Comparison of ENCODE assay signal across 25 mouse cellular contexts in the genomic region with DNA sequence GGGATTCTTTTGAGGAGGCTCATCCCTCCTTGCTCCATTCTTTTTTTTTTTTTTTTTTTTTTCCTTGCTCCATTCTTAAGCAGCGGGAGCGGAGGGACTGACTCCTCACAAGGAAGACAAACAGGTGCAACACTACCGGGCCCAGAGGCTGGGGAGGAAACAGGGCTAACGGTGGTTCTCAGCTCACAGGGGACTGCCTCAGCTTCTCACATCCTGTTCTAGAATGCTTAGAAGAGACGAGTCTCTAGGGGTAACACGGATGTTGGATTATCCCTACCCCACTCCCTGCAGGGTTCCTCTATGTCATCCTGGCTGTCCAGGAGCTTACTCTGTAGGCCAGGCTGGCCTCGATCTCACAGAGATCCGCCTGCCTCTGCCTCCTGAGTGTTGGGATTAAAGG. TPM values are rescaled to one million over a fixed set of nuclear protein-coding genes. Genes with fewer than 3 reads are reported as not detected.
A peak's percentile ranks its signal among the peaks of the same experiment; 100 is the strongest.
DNase-seq lines count a peak whose midpoint lies in the region; ATAC-seq lines count a peak whose summit lies in the region.
"Had no signal": no experiment of that assay in that cellular context is flagged by ENCODE, and none has a peak within 500 bp of the region (broad histone marks: within the 10 kb centered on the region; RNA-seq: fewer than 3 reads in every experiment).

No protein-coding gene starts in this region.

- WGBS in midbrain, embryonic 10.5 days: 63% methylated on average over 8 of the region's 8 CpGs
- 67% methylated on average over 8 of the region's 8 CpGs for WGBS in midbrain, embryonic 11.5 days
- 55% methylated on average over 8 of the region's 8 CpGs for WGBS in midbrain, embryonic 16.5 days

- H3K4me1 ChIP-seq in midbrain, embryonic 10.5 days: peaks cover 29% of the 10 kb centered on the region
- H3K4me1 ChIP-seq in midbrain, embryonic 11.5 days (ENCODE audit: control insufficient read depth, insufficient read depth, low read length): peaks cover 2% of the 10 kb centered on the region; the same call in 1 of the 2 replicates
- H3K4me1 ChIP-seq in midbrain, embryonic 16.5 days (ENCODE audit: control insufficient read depth, insufficient read depth, low read length): peaks cover 15% of the 10 kb centered on the region

- peaks cover 24% of the 10 kb centered on the region for H3K27me3 ChIP-seq in midbrain, embryonic 10.5 days (ENCODE audit: low read depth, poor library complexity, severe bottlenecking)
- no peaks in the 10 kb centered on the region for H3K27me3 ChIP-seq in midbrain, embryonic 11.5 days (ENCODE audit: control insufficient read depth, insufficient read depth, low read length)
- no peaks in the 10 kb centered on the region for H3K27me3 ChIP-seq in midbrain, embryonic 16.5 days (ENCODE audit: control insufficient read depth, insufficient read depth, low read depth, low read length)
- H3K27me3 ChIP-seq: Patski had no signal

- no peaks in the 10 kb centered on the region for H3K36me3 ChIP-seq in midbrain, embryonic 10.5 days
- no peaks in the 10 kb centered on the region for H3K36me3 ChIP-seq in midbrain, embryonic 11.5 days (ENCODE audit: control insufficient read depth, insufficient read depth, low read length)
- no peaks in the 10 kb centered on the region for H3K36me3 ChIP-seq in midbrain, embryonic 16.5 days (ENCODE audit: control insufficient read depth, insufficient read depth, low read length)
- H3K36me3 ChIP-seq: embryonic facial prominence, embryonic 12.5 days; heart, embryonic 15.5 days; kidney, embryonic 15.5 days had no signal

- no peaks in the 10 kb centered on the region for H3K9me3 ChIP-seq in midbrain, embryonic 10.5 days (replicated peaks)
- no peaks in the 10 kb centered on the region for H3K9me3 ChIP-seq in midbrain, embryonic 11.5 days (ENCODE audit: control insufficient read depth, low read length)
- no peaks in the 10 kb centered on the region for H3K9me3 ChIP-seq in midbrain, embryonic 16.5 days (replicated peaks; ENCODE audit: control insufficient read depth, low read length, poor library complexity, severe bottlenecking)
- H3K9me3 ChIP-seq: embryonic facial prominence, embryonic 12.5 days; heart, embryonic 15.5 days; kidney, embryonic 15.5 days had no signal

- 0 out of 2 replicates have a peak overlapping the region, but pooled peaks have one; percentile 18 for H3K27ac ChIP-seq in midbrain, embryonic 10.5 days (replicated peaks)
- no peak overlapping the region for H3K27ac ChIP-seq in midbrain, embryonic 11.5 days (ENCODE audit: low read depth, low read length)
- no peak overlapping the region for H3K27ac ChIP-seq in midbrain, embryonic 16.5 days (ENCODE audit: low read length)
- H3K27ac ChIP-seq: embryonic facial prominence, embryonic 12.5 days; heart, adult 2 months; heart, embryonic 15.5 days; kidney, embryonic 15.5 days had no signal

- peak; percentile 85 for DNase-seq in heart, adult 11 months
- no peak for DNase-seq in heart, adult 18-20 months
- DNase-seq in midbrain, embryonic 10.5 days (ENCODE audit: low spot score): no peak
- no peak for DNase-seq in midbrain, embryonic 11.5 days (ENCODE audit: low spot score, missing footprints)
- peak; percentile 55 for DNase-seq in thymus, postnatal 14 days
- DNase-seq in kidney, postnatal 36 days: no peak
- DNase-seq in cerebellum, adult 9-11 months: no peak
- DNase-seq: adrenal gland, adult 8-10 months; B cell, adult 2 months; cerebellum, adult 9-10 months; gastrocnemius, postnatal 10 days; heart, adult 2 months; spleen, adult 18-20 months had no signal

- H3K9ac ChIP-seq in midbrain, embryonic 11.5 days (ENCODE audit: low read length): no peak overlapping the region
- no peak overlapping the region for H3K9ac ChIP-seq in midbrain, embryonic 16.5 days (ENCODE audit: low read depth, low read length)
- H3K9ac ChIP-seq: embryonic facial prominence, embryonic 12.5 days; heart, embryonic 15.5 days; kidney, embryonic 15.5 days had no signal

- H3K4me3 ChIP-seq in midbrain, embryonic 10.5 days: no peak overlapping the region
- no peak overlapping the region for H3K4me3 ChIP-seq in midbrain, embryonic 11.5 days (ENCODE audit: low read depth, low read length)
- H3K4me3 ChIP-seq in midbrain, embryonic 16.5 days (ENCODE audit: low read depth, low read length): no peak overlapping the region
- H3K4me3 ChIP-seq: embryonic facial prominence, embryonic 12.5 days; heart, adult 2 months; heart, embryonic 15.5 days; kidney, embryonic 15.5 days had no signal

- no peak overlapping the region for H3K4me2 ChIP-seq in midbrain, embryonic 11.5 days
- peak overlapping the region; percentile 28; the same call in 1 of the 2 replicates for H3K4me2 ChIP-seq in midbrain, embryonic 16.5 days (ENCODE audit: low read length)
- H3K4me2 ChIP-seq: embryonic facial prominence, embryonic 12.5 days; heart, embryonic 15.5 days; kidney, embryonic 15.5 days had no signal

- ATAC-seq in midbrain, embryonic 11.5 days (ENCODE audit: low FRiP score): no peak
- no peak for ATAC-seq in midbrain, embryonic 16.5 days
- ATAC-seq: intestine, postnatal 0 days; lung, postnatal 0 days; Patski had no signal

RNA-seq across cellular contexts. Expression of a gene that starts 3.3 kb away (rescaled TPM):
- total RNA-seq in heart, adult 18-20 months (2021): not detected
- polyA plus RNA-seq in midbrain, embryonic 10.5 days (2016; fragmentation: Nextera tagmentation; extraction: Ambion mirVana): not detected in 2 replicates
- not detected in 2 replicates for polyA plus RNA-seq in midbrain, embryonic 11.5 days (2014; fragmentation: Nextera tagmentation; extraction: Ambion mirVana)
- polyA plus RNA-seq in midbrain, embryonic 16.5 days (2015; fragmentation: Nextera tagmentation; extraction: Ambion mirVana): 0.20 and 0.36 TPM in 2 replicates
- total RNA-seq: adrenal gland, adult 8-10 months; gastrocnemius, postnatal 10 days; heart, adult 2 months; hematopoietic stem cell, adult 5-6 weeks; megakaryocyte, adult 5-6 weeks had no signal
- polyA plus RNA-seq: embryonic facial prominence, embryonic 12.5 days; heart, adult 2 months; heart, embryonic 15.5 days; intestine, postnatal 0 days; kidney, embryonic 15.5 days; large intestine, adult 2 months; liver, embryonic 16.5 days; lung, postnatal 0 days; Patski; stomach, embryonic 14.5 days had no signal

RNA-seq across cellular contexts. Expression of a gene that starts 8.3 kb away (rescaled TPM):
- 10 to 100 TPM; 27.7 to 29.5 TPM for total RNA-seq in heart, adult 18-20 months (2021)
- polyA plus RNA-seq in midbrain, embryonic 10.5 days (2016; fragmentation: Nextera tagmentation; extraction: Ambion mirVana): 8.3 and 8.7 TPM in 2 replicates
- 13.6 and 18.7 TPM in 2 replicates for polyA plus RNA-seq in midbrain, embryonic 11.5 days (2014; fragmentation: Nextera tagmentation; extraction: Ambion mirVana)
- polyA plus RNA-seq in midbrain, embryonic 16.5 days (2015; fragmentation: Nextera tagmentation; extraction: Ambion mirVana): 15.5 and 17.0 TPM in 2 replicates

RNA-seq across cellular contexts. Expression of a gene that starts 37.2 kb away (rescaled TPM):
- total RNA-seq in heart, adult 18-20 months (2021): 10 to 100 TPM; 10.6 to 11.5 TPM
- polyA plus RNA-seq in midbrain, embryonic 10.5 days (2016; fragmentation: Nextera tagmentation; extraction: Ambion mirVana): 2.5 and 3.3 TPM in 2 replicates
- 1.2 and 1.3 TPM in 2 replicates for polyA plus RNA-seq in midbrain, embryonic 11.5 days (2014; fragmentation: Nextera tagmentation; extraction: Ambion mirVana)
- polyA plus RNA-seq in midbrain, embryonic 16.5 days (2015; fragmentation: Nextera tagmentation; extraction: Ambion mirVana): 0.93 and 1.2 TPM in 2 replicates

RNA-seq across cellular contexts. Expression of a gene that starts 58.8 kb away (rescaled TPM):
- total RNA-seq in heart, adult 18-20 months (2021): 1 to 10 TPM in 1 of 2 experiments, under 1 TPM in 1; 0.94 to 1.4 TPM
- 6.4 and 9.4 TPM in 2 replicates for polyA plus RNA-seq in midbrain, embryonic 10.5 days (2016; fragmentation: Nextera tagmentation; extraction: Ambion mirVana)
- polyA plus RNA-seq in midbrain, embryonic 11.5 days (2014; fragmentation: Nextera tagmentation; extraction: Ambion mirVana): 7.1 and 8.3 TPM in 2 replicates
- 4.4 and 5.5 TPM in 2 replicates for polyA plus RNA-seq in midbrain, embryonic 16.5 days (2015; fragmentation: Nextera tagmentation; extraction: Ambion mirVana)

Comparison
In these comparisons a context has a peak if more than half of its experiments do, and no peak if none do; other contexts are left out.
1. DNase-seq: peak in heart, adult 11 months (single experiment) and thymus, postnatal 14 days (single experiment); none in heart, adult 18-20 months (0 of 2), midbrain, embryonic 10.5 days (single experiment), midbrain, embryonic 11.5 days (single experiment), kidney, postnatal 36 days (0 of 2) and cerebellum, adult 9-11 months (single experiment).